In genomic region chrX:157598186-157598996, GRCm38 (mm10) we compare ENCODE assay signal across 8 mouse cellular contexts. TPM values are rescaled to one million over a fixed set of nuclear protein-coding genes. Genes with fewer than 3 reads are reported as not detected.
DNase-seq lines count a peak whose midpoint lies in the region; ATAC-seq and TF ChIP-seq lines count a peak whose summit lies in the region.

Gene Mbtps2 (minus strand): TSS chrX:157598715.

- WGBS in bone marrow, adult 2 months: 10% methylated on average over 61 of the region's 74 CpGs
- 14% methylated on average over 67 of the region's 74 CpGs for WGBS in heart, embryonic 14.5 days
- 16% methylated on average over 71 of the region's 74 CpGs for WGBS in neural tube, embryonic 14.5 days

- peak within 1 kb of the TSS; percentile 64 for H3K4me2 ChIP-seq in heart, embryonic 14.5 days (ENCODE audit: low read length)
- H3K4me2 ChIP-seq in neural tube, embryonic 14.5 days (ENCODE audit: low read depth, low read length): peak within 1 kb of the TSS; percentile 53

- H3K4me3 ChIP-seq in C2C12 (ENCODE audit: insufficient read depth, poor library complexity, severe bottlenecking): peak within 1 kb of the TSS; percentile 49
- H3K4me3 ChIP-seq in bone marrow, adult 2 months (replicated peaks; ENCODE audit: control insufficient read depth, low read depth, low read length): peak within 1 kb of the TSS; percentile 96
- H3K4me3 ChIP-seq in heart, embryonic 14.5 days (ENCODE audit: control insufficient read depth in 1 of 2, insufficient read depth in 1 of 2, low read depth in 1 of 2, low read length in 2 of 2): peak within 1 kb of the TSS; percentile 63 to 64
- peak within 1 kb of the TSS; percentile 50 for H3K4me3 ChIP-seq in neural tube, embryonic 14.5 days (ENCODE audit: low read depth, low read length)
- H3K4me3 ChIP-seq in testis, adult 2 months (ENCODE audit: control insufficient read depth, low read depth, low read length): peak within 1 kb of the TSS; percentile 94

- H3K9ac ChIP-seq in heart, embryonic 14.5 days (ENCODE audit: low read length): peak within 1 kb of the TSS; percentile 85
- H3K9ac ChIP-seq in neural tube, embryonic 14.5 days (replicated peaks; ENCODE audit: low read depth, low read length): peak within 1 kb of the TSS; percentile 59

- peak within 1 kb of the TSS; percentile 94 for H3K27ac ChIP-seq in bone marrow, adult 2 months (ENCODE audit: control insufficient read depth, insufficient read depth, low read depth, low read length, poor library complexity)
- H3K27ac ChIP-seq in heart, embryonic 14.5 days (replicated peaks in 1 of 2; ENCODE audit: control insufficient read depth in 1 of 2, insufficient read depth in 1 of 2, low read depth in 2 of 2, low read length in 2 of 2): peak within 1 kb of the TSS; percentile 87 to 89
- peak within 1 kb of the TSS; percentile 85 for H3K27ac ChIP-seq in neural tube, embryonic 14.5 days (ENCODE audit: low read depth, low read length)
- peak within 1 kb of the TSS; percentile 93 for H3K27ac ChIP-seq in testis, adult 2 months (ENCODE audit: control insufficient read depth, insufficient read depth, low read depth, low read length)

- DNase-seq in fibroblast of lung, adult 2 months (ENCODE audit: low read depth): peak; percentile 15
- DNase-seq in kidney, postnatal 14 days: peak; percentile 73
- peak; percentile 51 to 68 for DNase-seq in lung, adult 18-20 months

- H3K27me3 ChIP-seq in C2C12 (ENCODE audit: control insufficient read depth, insufficient read depth, insufficient read length): no peaks in the 10 kb centered on the region
- H3K27me3 ChIP-seq in heart, embryonic 14.5 days (ENCODE audit: control insufficient read depth, insufficient read depth, low read length): no peaks in the 10 kb centered on the region
- H3K27me3 ChIP-seq in neural tube, embryonic 14.5 days (ENCODE audit: control insufficient read depth, insufficient read depth, low read length): no peaks in the 10 kb centered on the region
- H3K27me3 ChIP-seq in testis, adult 2 months (ENCODE audit: control insufficient read depth, insufficient read depth, low read length): no peaks in the 10 kb centered on the region

- TF ChIP-seq CTCF in C2C12 (IDR thresholded peaks at IDR 0.05; ENCODE audit: control insufficient read depth, insufficient read depth, insufficient read length): no peak
- no peak for TF ChIP-seq CTCF in bone marrow, adult 2 months (IDR thresholded peaks at IDR 0.05; ENCODE audit: control insufficient read depth, insufficient read depth, low read length)
- no peak for TF ChIP-seq CTCF in testis, adult 2 months (IDR thresholded peaks at IDR 0.05; ENCODE audit: control insufficient read depth, insufficient read depth, insufficient replicate concordance, low read depth, low read length)

- peak; percentile 77 for ATAC-seq in heart, embryonic 14.5 days (ENCODE audit: insufficient number of reproducible peaks, insufficient read depth, low FRiP score, low read depth)
- ATAC-seq in neural tube, embryonic 14.5 days (ENCODE audit: low read depth): peak; percentile 86

- H3ac ChIP-seq in C2C12 (ENCODE audit: control insufficient read depth, insufficient read length, low read depth): peak within 1 kb of the TSS; percentile 41

- H3K79me2 ChIP-seq in C2C12 (ENCODE audit: control insufficient read depth, insufficient read depth): peaks cover 59% of the 10 kb centered on the region

- H3K79me3 ChIP-seq in C2C12 (ENCODE audit: low read depth): peaks cover 37% of the 10 kb centered on the region

- H3K9me3 ChIP-seq in heart, embryonic 14.5 days (ENCODE audit: control insufficient read depth, low read length): no peaks in the 10 kb centered on the region
- no peaks in the 10 kb centered on the region for H3K9me3 ChIP-seq in neural tube, embryonic 14.5 days (ENCODE audit: control insufficient read depth, low read length)

- no peaks in the 10 kb centered on the region for H3K36me3 ChIP-seq in C2C12 (ENCODE audit: control insufficient read depth, insufficient read depth)
- no peaks in the 10 kb centered on the region for H3K36me3 ChIP-seq in heart, embryonic 14.5 days (ENCODE audit: control insufficient read depth, insufficient read depth, low read length)
- H3K36me3 ChIP-seq in neural tube, embryonic 14.5 days (ENCODE audit: control insufficient read depth, insufficient read depth, low read length): no peaks in the 10 kb centered on the region
- H3K36me3 ChIP-seq in testis, adult 2 months (ENCODE audit: control insufficient read depth, insufficient read depth, low read length): no peaks in the 10 kb centered on the region

- H3K4me1 ChIP-seq in bone marrow, adult 2 months (ENCODE audit: control insufficient read depth, insufficient read depth, low read length): no peaks in the 10 kb centered on the region
- peaks cover 0 to 12% of the 10 kb centered on the region in 2 experiments; a peak in 1 of 4 replicates for H3K4me1 ChIP-seq in heart, embryonic 14.5 days (ENCODE audit: control insufficient read depth in 2 of 2, insufficient read depth in 2 of 2, low read length in 2 of 2)
- 0 out of 2 replicates have a peak, but pooled peaks cover 4% of the 10 kb centered on the region for H3K4me1 ChIP-seq in neural tube, embryonic 14.5 days (ENCODE audit: control insufficient read depth, insufficient read depth, low read length)
- H3K4me1 ChIP-seq in testis, adult 2 months (ENCODE audit: control insufficient read depth, insufficient read depth, low read length): no peaks in the 10 kb centered on the region

- TF ChIP-seq POLR2A in bone marrow, adult 2 months (IDR thresholded peaks at IDR 0.05; ENCODE audit: borderline replicate concordance, control insufficient read depth, low read depth, low read length): no peak; the same call in 1 of the 2 replicates
- TF ChIP-seq POLR2A in testis, adult 2 months (IDR thresholded peaks at IDR 0.05; ENCODE audit: control insufficient read depth, low read depth, low read length): 0 out of 2 replicates have a peak, but pooled peaks have one; percentile 23

TF ChIP-seq in C2C12, 6 proteins besides CTCF, POLR2A, EP300 and RAD21:
- TF ChIP-seq MYOD1 (IDR thresholded peaks at IDR 0.05; ENCODE audit: control insufficient read depth, insufficient read length, low read depth) (no peak), FOSL1 (IDR thresholded peaks at IDR 0.05; ENCODE audit: insufficient read depth, low read length, poor library complexity, severe bottlenecking) (no peak), CEBPB (IDR thresholded peaks at IDR 0.05; ENCODE audit: low read depth) (no peak), USF1 (IDR thresholded peaks at IDR 0.05; ENCODE audit: low read depth) (no peak), MAX (IDR thresholded peaks at IDR 0.05) (peak; percentile 37), MYOG (IDR thresholded peaks at IDR 0.05; ENCODE audit: control insufficient read depth, extremely low read depth, insufficient read length) (no peak)

RNA-seq across cellular contexts. Expression of gene Mbtps2, which starts in this region (rescaled TPM):
- 7.2 TPM for polyA plus RNA-seq in C2C12 (2012; fragmentation: generic; extraction: Trizol)
- polyA plus RNA-seq in bone marrow, adult 2 months (2011; ENCODE audit: insufficient read depth, insufficient read length, low replicate concordance, missing spikeins): 3.5 and 6.1 TPM in 2 replicates
- polyA plus RNA-seq in heart, embryonic 14.5 days (2014; fragmentation: Nextera tagmentation; extraction: Ambion mirVana): 14.8 and 14.9 TPM in 2 replicates
- polyA plus RNA-seq in neural tube, embryonic 14.5 days (2014; fragmentation: Nextera tagmentation; extraction: Ambion mirVana): 37.7 and 38.2 TPM in 2 replicates
- polyA plus RNA-seq in testis, adult 2 months (2012; rRNA removed): 4.2 and 5.4 TPM in 2 replicates

Comparison
In these comparisons a context has a peak if more than half of its experiments do, and no peak if none do; other contexts are left out.
1. Peak in every context shown above with its lines: DNase-seq, ATAC-seq, H3K4me3 ChIP-seq and H3K27ac ChIP-seq.
2. DNase-seq: peak in every context shown above with its lines; median percentile 73 in kidney, postnatal 14 days; 60 in lung, adult 18-20 months; 15 in fibroblast of lung, adult 2 months.